ENCODE assay signal across 8 mouse cellular contexts in genomic region chr7:122132497-122133337, GRCm38 (mm10). TPM values are rescaled to one million over a fixed set of nuclear protein-coding genes. Genes with fewer than 3 reads are reported as not detected.
A peak's percentile ranks its signal among the peaks of the same experiment; 100 is the strongest.
DNase-seq lines count a peak whose midpoint lies in the region; ATAC-seq lines count a peak whose summit lies in the region.

TSS of gene Palb2 (minus strand) at chr7:122132985.
TSS of gene Dctn5 (plus strand) at chr7:122133041.

- peak within 1 kb of the TSS; percentile 69 for H3K4me2 ChIP-seq in lung, embryonic 16.5 days (ENCODE audit: low read depth, low read length)

- no peaks in the 10 kb centered on the region for H3K27me3 ChIP-seq in lung, embryonic 16.5 days (ENCODE audit: control insufficient read depth, insufficient read depth, low read depth, low read length)

- H3K36me3 ChIP-seq in lung, embryonic 16.5 days (ENCODE audit: control insufficient read depth, insufficient read depth, low read length) = peaks cover 22% of the 10 kb centered on the region

- no peaks in the 10 kb centered on the region for H3K9me3 ChIP-seq in lung, embryonic 16.5 days (ENCODE audit: control insufficient read depth, low read length)

- peaks cover 8% of the 10 kb centered on the region for H3K4me1 ChIP-seq in lung, embryonic 16.5 days (replicated peaks; ENCODE audit: control insufficient read depth, insufficient read depth, low read length)

- peak within 1 kb of the TSS; percentile 42; the same call in 1 of the 2 replicates for H3K27ac ChIP-seq in lung, embryonic 16.5 days (ENCODE audit: low read length)

- 0% methylated on average over 54 of the region's 54 CpGs for WGBS in lung, embryonic 16.5 days

- H3K4me3 ChIP-seq in lung, embryonic 16.5 days (ENCODE audit: low read length) = peak within 1 kb of the TSS; percentile 91

- H3K9ac ChIP-seq in lung, embryonic 16.5 days (ENCODE audit: low read length) = peak within 1 kb of the TSS; percentile 94

- peak; percentile 98 for DNase-seq in MEL-GATA-1-ER (ENCODE audit: extremely low read depth, low read depth)
- peak; percentile 96 for DNase-seq in cerebellum, adult 8-10 months
- peak; percentile 99 for DNase-seq in forelimb bud, embryonic 11.5 days (ENCODE audit: low read depth, low spot score)
- peak; percentile 90 for DNase-seq in layer of hippocampus, adult 9-10 months (ENCODE audit: low spot score)
- DNase-seq in ovary, postnatal 10 days (ENCODE audit: low spot score) = peak; percentile 99
- DNase-seq in thymus, postnatal 10 days (ENCODE audit: low spot score in 2 of 2) = peak; percentile 98

- ATAC-seq in hematopoietic stem cell, adult 5-6 weeks (replicated peaks in 1 of 2; ENCODE audit: insufficient read depth in 1 of 2, low FRiP score in 2 of 2, low TSS enrichment in 1 of 2, low read depth in 1 of 2, poor library complexity in 2 of 2, severe bottlenecking in 2 of 2) = peak; percentile 97 to 98
- ATAC-seq in lung, embryonic 16.5 days (ENCODE audit: low read depth) = peak; percentile 99

RNA-seq across cellular contexts. Expression of gene Palb2, which starts in this region (rescaled TPM):
- total RNA-seq in hematopoietic stem cell, adult 5-6 weeks (2017) = 14.0 and 27.4 TPM in 2 replicates
- polyA plus RNA-seq in lung, embryonic 16.5 days (2015; fragmentation: Nextera tagmentation; extraction: Ambion mirVana) = 15.0 and 18.4 TPM in 2 replicates

RNA-seq across cellular contexts. Expression of gene Dctn5, which starts in this region (rescaled TPM):
- 73.5 and 98.7 TPM in 2 replicates for total RNA-seq in hematopoietic stem cell, adult 5-6 weeks (2017)
- polyA plus RNA-seq in lung, embryonic 16.5 days (2015; fragmentation: Nextera tagmentation; extraction: Ambion mirVana) = 116 and 117 TPM in 2 replicates

Comparison
In these comparisons a context has a peak if more than half of its experiments do, and no peak if none do; other contexts are left out.
1. Peak in every context shown above with its lines: DNase-seq, ATAC-seq, H3K4me3 ChIP-seq and H3K27ac ChIP-seq.